Mouse (Mus musculus) lung, postnatal 4 days (tissue): ENCODE data around the gene Syce2.
A peak's percentile ranks its signal among the peaks of the same experiment; 100 is the strongest.
"Not testable (repeated sequence)": the region's sequence is repeated elsewhere in the genome, so short reads cannot be mapped to it uniquely, and the experiment has no call there.

Experiments used
- DNase-seq, 2 experiments: peaks; one replicate each; pipeline ENCODE4 v3.0.0; 2021

The Syce2 gene

DNA sequence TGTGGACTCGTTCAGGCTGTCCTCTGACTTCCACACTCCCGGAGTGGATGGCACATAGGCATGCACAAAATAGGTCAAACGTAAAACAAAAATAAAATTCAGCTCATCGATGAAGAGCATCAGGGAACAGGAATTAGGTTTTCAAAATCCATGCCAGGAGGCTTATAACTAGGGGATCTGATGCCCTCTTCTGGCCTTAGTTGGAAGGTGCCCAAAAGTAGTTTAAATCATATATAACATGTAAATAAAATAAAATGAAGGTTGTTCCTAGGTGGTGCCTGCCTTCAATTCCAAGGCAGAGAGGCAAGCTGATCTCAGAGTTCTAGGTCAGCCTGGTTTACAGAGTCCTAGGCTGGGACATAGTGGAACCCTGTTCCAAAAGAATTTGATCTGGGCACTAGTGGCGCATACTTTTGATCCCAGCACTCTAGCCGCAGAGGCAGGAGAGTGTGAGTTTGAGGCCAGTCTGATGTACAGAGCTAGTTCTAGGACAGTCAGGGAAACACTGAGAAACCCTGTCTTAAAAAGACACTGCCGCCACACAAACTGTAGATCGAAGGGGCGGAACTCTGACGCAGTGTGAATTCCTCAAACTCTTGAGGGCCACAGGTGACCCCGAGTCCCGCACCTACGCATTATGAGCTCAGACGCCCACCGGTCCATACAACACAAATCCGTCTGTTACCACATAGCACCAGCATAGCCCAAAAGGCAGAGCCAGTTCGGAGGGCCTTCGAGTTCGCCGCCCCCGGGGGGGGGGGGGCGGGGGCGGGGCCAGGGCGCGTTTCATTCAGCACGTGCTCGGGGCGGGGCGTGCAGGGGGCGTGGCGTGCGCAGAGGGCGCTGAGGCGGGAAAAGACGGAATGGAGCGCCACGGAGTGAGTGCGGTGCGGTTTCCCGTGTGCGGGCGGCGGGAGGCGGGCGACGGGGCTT is at the start of gene Syce2:
Gene Syce2 (plus strand): TSS at position 736 of the 933 bp plus-strand sequence.
- DNase-seq: peak; percentile 84 to 87

DNA sequence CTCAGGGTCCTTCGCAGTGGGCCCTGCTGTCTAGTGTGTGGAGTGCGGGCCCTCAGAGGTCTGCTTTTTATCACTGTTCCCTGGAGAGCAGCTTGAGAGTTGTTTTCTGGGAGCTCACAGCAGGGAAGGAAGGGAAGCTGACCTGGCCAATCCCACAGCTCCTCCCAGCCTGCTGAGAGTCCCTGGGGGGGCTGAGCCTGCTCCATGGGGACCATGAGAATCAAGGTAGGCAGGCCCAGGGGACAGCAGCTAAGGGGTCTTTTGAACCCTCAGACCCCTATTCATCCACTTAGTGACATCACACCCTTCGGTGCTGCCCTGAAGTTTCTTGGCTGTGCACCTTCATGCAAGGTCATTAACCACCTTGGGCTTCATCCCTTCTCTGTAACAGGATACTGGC is 49.2 kb upstream of the Syce2 start, which contains the start of gene Dand5:
Gene Dand5 (minus strand): TSS at position 101 of the 400 bp plus-strand sequence.
- no peak for DNase-seq

GRCm38 (mm10) chr8:84823653-84824052 is 48.3 kb upstream of the Syce2 start:
- peak; percentile 70 to 73 for DNase-seq

DNA sequence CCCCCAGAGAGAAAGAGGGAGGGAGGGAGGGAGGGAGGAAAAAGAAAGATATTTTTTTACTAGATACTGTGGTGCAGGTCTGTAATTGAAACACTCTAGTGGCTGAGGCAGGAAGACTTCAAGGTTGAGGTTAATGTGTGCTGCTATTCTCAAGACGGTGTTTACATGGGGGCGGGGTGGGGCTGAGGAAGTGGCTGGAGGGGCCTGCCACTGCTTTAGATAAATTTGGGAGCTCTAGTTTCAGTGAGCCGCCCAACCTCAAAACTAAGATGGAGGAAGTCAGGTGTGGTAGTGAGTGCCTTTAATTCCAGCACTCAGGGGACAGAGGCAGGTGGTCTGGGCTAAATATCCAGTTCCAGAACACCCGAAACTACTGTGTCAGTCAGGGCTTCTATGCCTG is 46.3 kb upstream of the Syce2 start:
- DNase-seq: no peak

DNA sequence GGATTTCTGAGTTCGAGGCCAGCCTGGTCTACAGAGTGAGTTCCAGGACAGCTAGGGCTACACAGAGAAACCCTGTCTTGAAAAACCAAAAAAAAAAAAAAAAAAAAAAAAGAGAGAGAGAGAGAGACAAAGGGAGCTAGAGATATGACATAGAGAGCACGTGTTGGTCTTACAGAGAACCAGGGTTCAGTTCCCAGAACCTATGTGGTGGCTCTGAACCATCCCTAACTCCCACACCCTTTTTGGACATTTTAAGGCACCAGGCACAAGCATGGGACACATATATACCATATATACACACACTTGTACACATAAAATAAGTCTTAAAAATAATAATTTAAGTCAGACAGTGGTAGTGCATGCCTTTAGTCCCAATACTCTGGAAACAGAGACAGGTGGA is 45.4 kb upstream of the Syce2 start:
- not testable (repeated sequence) for DNase-seq

DNA sequence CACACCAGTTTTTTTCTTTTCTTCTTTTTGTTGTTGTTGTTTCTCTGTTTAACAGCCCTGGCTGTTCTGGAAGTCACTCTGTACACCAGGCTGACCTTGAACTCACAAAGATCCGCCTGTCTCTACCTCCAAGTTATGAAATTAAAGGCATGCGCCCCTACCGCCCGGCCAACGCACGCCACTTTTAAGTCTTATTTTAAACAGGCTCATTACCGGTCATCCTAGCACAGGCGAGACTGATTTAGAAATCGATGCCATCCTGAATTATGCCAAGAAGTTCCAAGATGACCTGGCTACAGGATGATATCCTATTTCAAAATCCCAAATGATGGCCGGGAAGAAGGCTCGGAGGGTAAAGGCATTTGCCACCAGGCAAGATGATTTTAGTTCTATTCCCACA is 40.4 kb upstream of the Syce2 start, which contains the start of gene Gadd45gip1:
Gene Gadd45gip1 (plus strand): TSS at position 33 of the 400 bp plus-strand sequence.
- peak in 1 of 2 experiments; percentile 42 for DNase-seq

DNA sequence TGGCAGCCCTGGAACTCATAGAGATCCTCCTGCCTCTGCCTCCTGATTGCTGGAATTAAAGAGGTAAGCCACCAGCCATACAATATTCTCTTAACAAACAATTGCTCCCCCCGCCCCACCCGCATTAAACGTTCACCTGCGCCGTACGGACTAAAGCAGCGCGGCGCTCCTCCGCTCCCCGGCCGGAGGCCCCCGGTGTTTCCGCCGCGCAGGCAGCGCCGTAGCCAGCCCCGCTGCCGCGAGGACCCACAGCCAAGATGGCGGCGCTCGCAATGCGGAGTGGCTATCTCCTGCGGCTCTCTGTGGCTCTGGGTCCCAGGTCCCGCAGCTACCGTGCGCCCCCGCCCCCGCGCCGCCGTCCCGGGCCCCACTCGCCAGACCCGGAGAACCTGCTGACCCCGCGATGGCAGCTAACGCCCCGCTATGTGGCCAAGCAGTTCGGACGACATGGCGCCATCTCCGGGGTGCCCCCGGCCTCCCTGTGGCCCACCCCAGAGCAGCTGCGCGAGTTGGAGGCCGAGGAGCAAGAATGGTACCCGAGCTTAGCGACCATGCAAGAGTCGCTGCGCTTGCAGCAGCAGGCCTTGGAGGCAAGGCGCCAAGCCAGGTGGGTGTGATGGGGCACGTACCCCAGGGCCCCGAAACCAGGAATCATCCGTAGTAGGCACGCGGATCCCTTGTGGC is 39.7 kb upstream of the Syce2 start:
- DNase-seq: peak; percentile 86

DNA sequence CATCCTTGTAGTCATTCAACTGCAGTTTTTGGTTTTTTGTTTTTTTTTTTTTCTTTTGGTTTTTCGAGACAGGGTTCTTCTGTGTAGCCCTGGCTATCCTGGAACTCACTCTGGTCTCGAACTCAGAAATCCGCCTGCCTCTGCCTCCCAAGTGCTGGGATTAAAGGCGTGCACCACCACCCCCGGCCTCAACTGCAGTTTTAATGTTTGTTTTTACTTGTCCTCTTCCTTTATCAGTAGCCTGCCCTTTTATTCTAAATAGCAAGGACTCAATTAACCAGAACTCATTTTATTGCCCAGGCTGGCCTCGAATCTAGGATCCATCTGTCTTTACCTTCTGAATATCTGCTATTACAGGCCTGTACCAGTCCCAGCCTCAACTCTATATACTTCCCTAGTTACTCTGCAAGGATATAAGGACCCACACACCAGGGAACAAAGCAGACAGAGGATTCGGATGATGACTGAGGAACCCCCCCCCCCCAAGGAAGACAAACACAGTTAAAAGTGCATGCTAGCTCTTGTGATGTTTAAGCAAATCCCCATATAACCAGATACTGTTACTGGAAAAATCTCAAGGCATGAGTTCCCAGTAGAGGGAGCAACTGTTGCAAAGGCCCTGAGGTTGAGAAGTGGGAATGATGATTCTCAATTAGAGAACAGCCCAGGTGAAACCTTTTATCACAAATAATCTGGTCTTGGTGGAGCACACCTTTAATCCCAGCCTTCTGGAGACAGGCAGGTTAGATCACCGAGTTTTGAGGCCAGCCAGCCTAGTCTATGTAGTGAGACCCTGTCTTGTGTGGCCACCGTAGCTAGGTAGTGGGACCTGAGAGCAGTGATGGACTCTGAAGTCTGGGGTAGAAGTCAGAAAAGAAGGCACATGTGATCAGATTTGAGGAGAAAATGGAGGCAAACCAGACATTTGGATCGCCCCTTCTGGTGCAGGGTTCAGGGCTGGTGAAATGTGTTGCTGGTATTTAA is 38.9 kb upstream of the Syce2 start:
- no peak for DNase-seq

DNA sequence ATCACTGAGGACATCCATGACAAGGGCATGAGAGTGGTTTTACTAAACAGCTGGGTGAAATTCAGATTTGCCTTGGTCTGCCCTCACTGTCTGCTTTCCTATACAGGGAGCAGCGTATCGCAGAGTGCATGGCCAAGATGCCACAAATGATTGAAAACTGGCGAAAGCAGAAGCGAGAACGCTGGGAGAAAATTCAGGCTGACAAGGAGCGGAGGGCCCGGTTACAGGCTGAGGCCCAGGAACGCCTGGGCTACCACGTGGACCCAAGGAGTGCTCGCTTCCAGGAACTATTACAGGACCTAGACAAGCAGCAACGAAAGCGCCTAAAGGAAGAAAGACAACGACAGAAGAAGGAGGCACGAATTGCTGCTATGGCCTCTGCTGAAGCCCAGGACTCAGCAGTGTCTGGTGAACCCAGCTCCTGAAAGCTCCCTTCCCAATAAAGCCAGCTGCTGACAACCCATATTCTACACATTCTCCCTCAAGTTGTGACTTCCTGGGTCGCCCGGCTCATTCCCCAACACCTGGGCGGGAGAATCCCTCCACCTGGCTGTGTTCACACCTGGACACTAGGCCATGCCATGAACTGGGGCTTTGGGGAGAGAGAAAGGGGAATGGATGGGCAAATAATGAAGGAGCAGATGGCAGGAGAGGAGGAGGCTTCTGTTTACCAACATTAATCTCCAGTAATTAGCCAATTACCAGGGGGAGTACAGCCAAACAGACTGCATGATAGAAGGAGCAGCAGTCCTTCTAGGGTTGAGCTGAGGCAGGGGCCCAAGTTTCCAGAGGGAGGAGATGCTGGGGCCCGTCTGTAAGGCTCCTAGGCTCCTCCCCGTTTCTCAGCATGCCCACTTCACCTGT is 37.7 kb upstream of the Syce2 start:
- no peak for DNase-seq

GRCm38 (mm10) chr8:84834866-84835855 is 36.8 kb upstream of the Syce2 start:
- DNase-seq: peak in 1 of 2 experiments; percentile 76

- DNase-seq: no peak
These were observed 34.6 kb upstream of the Syce2 start for GRCm38 (mm10) chr8:84837149-84837911.

- no peak for DNase-seq
These were observed 33.9 kb upstream of the Syce2 start for GRCm38 (mm10) chr8:84837912-84838470.

- no peak for DNase-seq
These were observed 33.4 kb upstream of the Syce2 start for GRCm38 (mm10) chr8:84838513-84838912.

GRCm38 (mm10) chr8:84839411-84839810 is 32.5 kb upstream of the Syce2 start:
- no peak for DNase-seq

DNA sequence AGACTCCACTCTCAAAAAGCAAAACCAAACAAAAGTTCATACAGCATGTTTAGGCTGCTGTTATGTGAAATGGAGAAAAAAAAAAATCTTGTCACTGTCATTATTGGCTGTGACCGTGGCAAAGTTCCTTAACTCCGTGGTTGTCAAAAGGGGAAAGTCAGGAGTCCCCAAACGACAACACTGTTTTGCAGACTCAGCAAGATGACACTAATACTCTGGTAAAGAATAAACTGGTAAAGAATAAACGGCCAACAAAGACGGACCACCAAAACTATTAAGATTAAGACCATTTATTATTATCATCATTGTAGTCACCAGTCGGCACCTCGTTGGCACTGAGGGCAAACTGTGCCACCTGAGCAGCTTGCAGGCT is 32.0 kb upstream of the Syce2 start:
- no peak for DNase-seq

DNA sequence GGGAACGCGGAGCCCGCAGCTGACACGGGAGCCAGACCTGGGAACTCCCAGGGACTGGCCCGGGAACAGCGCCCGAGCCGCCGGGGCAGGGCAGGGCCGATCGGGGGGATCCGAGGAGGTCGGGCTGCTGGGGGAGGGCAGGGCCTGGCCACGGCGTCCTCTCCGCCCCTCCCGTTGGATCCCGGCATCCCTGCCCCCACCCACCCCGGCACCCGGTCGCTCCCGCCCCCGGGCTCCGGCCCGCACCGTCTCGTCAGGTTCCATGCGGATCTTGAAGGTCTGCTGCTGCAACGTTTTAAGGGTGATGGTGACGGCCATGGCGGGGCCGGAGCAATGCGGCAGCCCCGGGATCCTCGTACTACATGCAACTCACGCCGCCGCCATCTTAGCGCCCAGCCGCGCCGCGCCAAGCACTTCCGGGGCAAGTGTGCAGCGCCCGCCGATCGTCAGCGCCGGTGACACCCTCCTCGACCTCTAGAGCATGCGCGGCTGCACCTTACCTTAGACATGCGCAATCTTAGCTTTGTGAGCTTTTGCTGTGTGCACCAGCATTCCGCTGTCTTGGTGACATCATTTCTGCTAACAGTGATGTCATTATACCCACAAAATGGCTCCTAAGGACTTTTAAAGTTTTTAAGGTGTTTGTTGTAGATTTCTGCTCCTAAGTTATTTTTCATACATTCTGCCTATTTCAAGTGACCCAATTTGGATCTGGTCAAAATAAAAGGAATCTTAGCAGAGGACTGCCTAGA is 31.5 kb upstream of the Syce2 start, which contains the start of gene Rad23a:
Gene Rad23a (minus strand): TSS at position 418 of the 752 bp plus-strand sequence.
- DNase-seq: peak; percentile 92 to 95

DNA sequence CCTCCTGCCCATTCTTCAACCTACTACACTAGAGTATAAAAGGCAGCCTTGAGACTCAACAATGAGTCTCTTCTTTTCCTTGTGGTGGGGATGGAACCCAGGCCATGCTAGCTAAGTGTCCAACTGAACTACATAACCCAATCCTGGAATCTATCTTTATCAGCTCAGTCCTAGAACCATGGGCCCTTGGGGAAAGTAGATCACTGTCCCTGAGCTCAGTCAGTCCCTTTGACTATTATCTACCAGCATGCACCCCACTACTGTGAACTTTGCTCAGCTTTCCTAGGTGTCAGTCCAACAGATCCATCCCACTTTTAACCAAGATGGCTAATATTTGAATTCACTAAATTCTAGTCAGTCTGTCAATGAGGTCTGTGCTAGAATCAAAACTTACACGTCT is 30.4 kb upstream of the Syce2 start:
- DNase-seq: no peak

DNA sequence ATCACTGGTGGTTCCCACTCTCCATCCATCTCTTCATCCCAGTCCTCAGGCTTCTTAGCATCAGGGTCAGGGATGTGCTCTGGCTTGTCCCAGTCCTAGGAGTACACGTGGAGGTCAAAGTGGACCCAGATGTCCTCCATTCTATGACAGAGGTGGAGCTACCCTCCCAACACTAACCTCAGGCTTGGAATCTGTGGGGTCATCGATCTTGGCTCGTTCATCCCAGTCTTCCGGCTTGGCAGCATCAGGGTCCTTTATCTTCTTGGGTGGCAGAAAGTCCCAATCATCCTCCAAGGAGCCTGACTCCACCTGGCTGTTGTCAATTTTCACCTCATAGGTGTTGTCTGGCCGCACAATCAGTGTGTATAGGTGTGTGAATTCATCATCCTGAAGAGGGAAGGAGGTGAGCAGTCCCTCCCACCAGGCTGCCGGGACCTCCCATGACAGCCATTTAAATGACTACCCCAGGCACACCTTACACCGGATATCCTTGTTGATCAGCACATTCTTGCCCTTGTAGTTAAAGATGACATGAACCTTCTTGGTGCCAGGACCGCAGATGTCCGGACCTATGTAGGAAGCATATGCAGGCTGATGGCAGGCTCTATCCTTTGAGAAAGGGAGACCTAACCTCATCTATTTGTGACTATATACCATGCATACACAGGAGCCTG is 27.4 kb upstream of the Syce2 start:
- DNase-seq: no peak
